ENCODE assay signal across 9 mouse cellular contexts in genomic region chr7:44441648-44442109, GRCm38 (mm10). TPM values are rescaled to one million over a fixed set of nuclear protein-coding genes. Genes with fewer than 3 reads are reported as not detected.
A peak's percentile ranks its signal among the peaks of the same experiment; 100 is the strongest.
DNase-seq lines count a peak whose midpoint lies in the region; ATAC-seq lines count a peak whose summit lies in the region.
"Had no signal": no experiment of that assay in that cellular context is flagged by ENCODE, and none has a peak within 500 bp of the region (broad histone marks: within the 10 kb centered on the region; RNA-seq: fewer than 3 reads in every experiment).

No protein-coding gene starts in this region.

- H3K4me2 ChIP-seq in lung, embryonic 15.5 days = peak overlapping the region; percentile 56
- peak overlapping the region; percentile 83 for H3K4me2 ChIP-seq in hindbrain, embryonic 15.5 days
- H3K4me2 ChIP-seq in midbrain, embryonic 16.5 days (ENCODE audit: low read length) = peak overlapping the region; percentile 99

- ATAC-seq in lung, embryonic 15.5 days (ENCODE audit: borderline replicate concordance, extremely low read depth, low FRiP score, low TSS enrichment) = peak; percentile 32; the same call in 1 of the 2 replicates
- ATAC-seq in hindbrain, embryonic 15.5 days (ENCODE audit: low FRiP score, low read depth) = peak; percentile 80
- ATAC-seq in midbrain, embryonic 16.5 days = peak; percentile 79
- no peak for ATAC-seq in erythroblast, adult 5-6 weeks (replicated peaks; ENCODE audit: low FRiP score, poor library complexity, severe bottlenecking)

- H3K9me3 ChIP-seq in lung, embryonic 15.5 days = no peaks in the 10 kb centered on the region
- no peaks in the 10 kb centered on the region for H3K9me3 ChIP-seq in hindbrain, embryonic 15.5 days
- no peaks in the 10 kb centered on the region for H3K9me3 ChIP-seq in midbrain, embryonic 16.5 days (replicated peaks; ENCODE audit: control insufficient read depth, low read length, poor library complexity, severe bottlenecking)

- H3K9ac ChIP-seq in lung, embryonic 15.5 days = peak overlapping the region; percentile 42
- H3K9ac ChIP-seq in hindbrain, embryonic 15.5 days = peak overlapping the region; percentile 91
- peak overlapping the region; percentile 95 for H3K9ac ChIP-seq in midbrain, embryonic 16.5 days (ENCODE audit: low read depth, low read length)

- WGBS in lung, embryonic 15.5 days = 2% methylated on average over 14 of the region's 14 CpGs
- under 1% methylated on average over 13 of the region's 14 CpGs for WGBS in hindbrain, embryonic 15.5 days
- 0% methylated on average over 12 of the region's 14 CpGs for WGBS in midbrain, embryonic 16.5 days

- no peaks in the 10 kb centered on the region for H3K36me3 ChIP-seq in lung, embryonic 15.5 days
- peaks cover 9% of the 10 kb centered on the region for H3K36me3 ChIP-seq in hindbrain, embryonic 15.5 days
- peaks cover 12% of the 10 kb centered on the region; the same call in 1 of the 2 replicates for H3K36me3 ChIP-seq in midbrain, embryonic 16.5 days (ENCODE audit: control insufficient read depth, insufficient read depth, low read length)

- no peak for DNase-seq in lung, postnatal 36 days
- DNase-seq in embryo, embryonic 9.5 days (ENCODE audit: extremely low spot score) = peak; percentile 54
- no peak for DNase-seq in thymus, postnatal 36 days
- no peak for DNase-seq in natural killer cell, adult 2 months (ENCODE audit: low spot score in 2 of 2)

- H3K27ac ChIP-seq in lung, embryonic 15.5 days = no peak overlapping the region
- peak overlapping the region; percentile 97 for H3K27ac ChIP-seq in hindbrain, embryonic 15.5 days (replicated peaks)
- peak overlapping the region; percentile 97 for H3K27ac ChIP-seq in midbrain, embryonic 16.5 days (ENCODE audit: low read length)

- peak overlapping the region; percentile 38 for H3K4me3 ChIP-seq in lung, embryonic 15.5 days
- H3K4me3 ChIP-seq in hindbrain, embryonic 15.5 days = peak overlapping the region; percentile 68
- peak overlapping the region; percentile 68 for H3K4me3 ChIP-seq in midbrain, embryonic 16.5 days (ENCODE audit: low read depth, low read length)

- peaks cover 7% of the 10 kb centered on the region; the same call in 1 of the 2 replicates for H3K4me1 ChIP-seq in lung, embryonic 15.5 days
- H3K4me1 ChIP-seq in hindbrain, embryonic 15.5 days (replicated peaks) = peaks cover 58% of the 10 kb centered on the region
- H3K4me1 ChIP-seq in midbrain, embryonic 16.5 days (ENCODE audit: control insufficient read depth, insufficient read depth, low read length) = peaks cover 56% of the 10 kb centered on the region

- peaks cover 85% of the 10 kb centered on the region for H3K27me3 ChIP-seq in lung, embryonic 15.5 days
- no peaks in the 10 kb centered on the region for H3K27me3 ChIP-seq in hindbrain, embryonic 15.5 days
- H3K27me3 ChIP-seq in midbrain, embryonic 16.5 days (ENCODE audit: control insufficient read depth, insufficient read depth, low read depth, low read length) = no peaks in the 10 kb centered on the region

RNA-seq across cellular contexts. Expression of gene Lrrc4b, which starts 12.9 kb away (rescaled TPM):
- 0.88 and 0.98 TPM in 2 replicates for polyA plus RNA-seq in lung, embryonic 15.5 days (2015; fragmentation: Nextera tagmentation; extraction: Ambion mirVana)
- polyA plus RNA-seq in hindbrain, embryonic 15.5 days (2015; fragmentation: Nextera tagmentation; extraction: Ambion mirVana) = 16.7 and 16.9 TPM in 2 replicates
- 14.3 and 15.9 TPM in 2 replicates for polyA plus RNA-seq in midbrain, embryonic 16.5 days (2015; fragmentation: Nextera tagmentation; extraction: Ambion mirVana)
- total RNA-seq in erythroblast, adult 5-6 weeks (2015; ENCODE audit: low replicate concordance) = not detected in 2 replicates
- total RNA-seq in erythroblast, adult 5-6 weeks (2017; ENCODE audit: low replicate concordance) = not detected in 2 replicates
- total RNA-seq: neutrophil, adult 5-6 weeks had no signal

RNA-seq across cellular contexts. Expression of gene Aspdh, which starts 23.5 kb away (rescaled TPM):
- polyA plus RNA-seq in lung, embryonic 15.5 days (2015; fragmentation: Nextera tagmentation; extraction: Ambion mirVana) = 0.62 and 0.88 TPM in 2 replicates
- polyA plus RNA-seq in hindbrain, embryonic 15.5 days (2015; fragmentation: Nextera tagmentation; extraction: Ambion mirVana) = 3.7 and 5.0 TPM in 2 replicates
- 3.9 and 4.2 TPM in 2 replicates for polyA plus RNA-seq in midbrain, embryonic 16.5 days (2015; fragmentation: Nextera tagmentation; extraction: Ambion mirVana)
- total RNA-seq in erythroblast, adult 5-6 weeks (2015; ENCODE audit: low replicate concordance) = not detected in 2 replicates
- total RNA-seq in erythroblast, adult 5-6 weeks (2017; ENCODE audit: low replicate concordance) = not detected in 2 replicates
- total RNA-seq: neutrophil, adult 5-6 weeks had no signal

RNA-seq across cellular contexts. Expression of gene Josd2, which starts 26.1 kb away (rescaled TPM):
- polyA plus RNA-seq in lung, embryonic 15.5 days (2015; fragmentation: Nextera tagmentation; extraction: Ambion mirVana) = 109 and 111 TPM in 2 replicates
- 44.0 and 45.7 TPM in 2 replicates for polyA plus RNA-seq in hindbrain, embryonic 15.5 days (2015; fragmentation: Nextera tagmentation; extraction: Ambion mirVana)
- polyA plus RNA-seq in midbrain, embryonic 16.5 days (2015; fragmentation: Nextera tagmentation; extraction: Ambion mirVana) = 39.5 and 39.6 TPM in 2 replicates
- 6.7 and 43.7 TPM in 2 replicates for total RNA-seq in erythroblast, adult 5-6 weeks (2015; ENCODE audit: low replicate concordance)
- 33.7 and 59.7 TPM in 2 replicates for total RNA-seq in erythroblast, adult 5-6 weeks (2017; ENCODE audit: low replicate concordance)

RNA-seq across cellular contexts. Expression of gene Emc10, which starts 54.6 kb away (rescaled TPM):
- 107 and 108 TPM in 2 replicates for polyA plus RNA-seq in lung, embryonic 15.5 days (2015; fragmentation: Nextera tagmentation; extraction: Ambion mirVana)
- 148 and 165 TPM in 2 replicates for polyA plus RNA-seq in hindbrain, embryonic 15.5 days (2015; fragmentation: Nextera tagmentation; extraction: Ambion mirVana)
- polyA plus RNA-seq in midbrain, embryonic 16.5 days (2015; fragmentation: Nextera tagmentation; extraction: Ambion mirVana) = 121 and 137 TPM in 2 replicates
- 17.9 and 19.2 TPM in 2 replicates for total RNA-seq in erythroblast, adult 5-6 weeks (2015; ENCODE audit: low replicate concordance)
- 12.4 and 13.4 TPM in 2 replicates for total RNA-seq in erythroblast, adult 5-6 weeks (2017; ENCODE audit: low replicate concordance)

RNA-seq across cellular contexts. Expression of gene Fam71e1, which starts 54.7 kb away (rescaled TPM):
- 9.1 and 11.1 TPM in 2 replicates for polyA plus RNA-seq in lung, embryonic 15.5 days (2015; fragmentation: Nextera tagmentation; extraction: Ambion mirVana)
- 21.3 and 23.6 TPM in 2 replicates for polyA plus RNA-seq in hindbrain, embryonic 15.5 days (2015; fragmentation: Nextera tagmentation; extraction: Ambion mirVana)
- polyA plus RNA-seq in midbrain, embryonic 16.5 days (2015; fragmentation: Nextera tagmentation; extraction: Ambion mirVana) = 24.2 and 29.8 TPM in 2 replicates
- not detected in 2 replicates for total RNA-seq in erythroblast, adult 5-6 weeks (2015; ENCODE audit: low replicate concordance)
- total RNA-seq in erythroblast, adult 5-6 weeks (2017; ENCODE audit: low replicate concordance) = not detected in 2 replicates

Comparison
In these comparisons a context has a peak if more than half of its experiments do, and no peak if none do; other contexts are left out.
1. H3K9ac ChIP-seq: peak in every context shown above with its lines; median percentile 95 in midbrain, embryonic 16.5 days; 91 in hindbrain, embryonic 15.5 days; 42 in lung, embryonic 15.5 days.